Mouse (Mus musculus) adrenal gland, postnatal 10 days (tissue): ENCODE measurements at regions not wholly inside any gene's neighbourhood (a gene's known extent, or its start where the extent isn't known, plus 50 kb on each side); places are given as distances from the start of the nearest gene placed in this dataset.

Experiments used
- DNase-seq: peaks from one replicate; pipeline ENCODE4 v3.0.0; 2021; ENCODE audit warnings: mixed read lengths

GRCm38 (mm10) chr5:84934369-84934768 lies 517.2 kb upstream of the Epha5 start:
- DNase-seq = no peak

- no peak for DNase-seq
These were observed 500.6 kb upstream of the Epha5 start for GRCm38 (mm10) chr5:84917631-84918292.

- DNase-seq = no peak
These were observed 484.5 kb upstream of the Epha5 start for GRCm38 (mm10) chr5:84901669-84902068.

- DNase-seq = no peak
These were observed 480.4 kb upstream of the Epha5 start for GRCm38 (mm10) chr5:84897535-84897934.

- no peak for DNase-seq
These were observed 436.4 kb upstream of the Epha5 start for GRCm38 (mm10) chr5:84853622-84854021.

GRCm38 (mm10) chr5:84849175-84849574 lies 432.0 kb upstream of the Epha5 start:
- no peak for DNase-seq

GRCm38 (mm10) chr5:84848765-84849164 lies 431.6 kb upstream of the Epha5 start:
- DNase-seq = no peak

- DNase-seq = no peak
These were observed 394.3 kb upstream of the Epha5 start for GRCm38 (mm10) chr5:84811460-84811859.

- DNase-seq = no peak
These were observed 393.7 kb upstream of the Epha5 start for GRCm38 (mm10) chr5:84810844-84811243.

- no peak for DNase-seq
These were observed 345.4 kb upstream of the Epha5 start for GRCm38 (mm10) chr5:84762618-84763017.

GRCm38 (mm10) chr5:84752053-84752452 lies 334.9 kb upstream of the Epha5 start:
- DNase-seq = no peak

GRCm38 (mm10) chr5:84705436-84705835 lies 288.3 kb upstream of the Epha5 start:
- no peak for DNase-seq

- no peak for DNase-seq
These were observed 273.4 kb upstream of the Epha5 start for GRCm38 (mm10) chr5:84690334-84691258.

- no peak for DNase-seq
These were observed 270.4 kb upstream of the Epha5 start for GRCm38 (mm10) chr5:84687534-84687933.

GRCm38 (mm10) chr5:84655171-84655570 lies 238.0 kb upstream of the Epha5 start:
- DNase-seq = no peak

GRCm38 (mm10) chr5:84635502-84635901 lies 218.3 kb upstream of the Epha5 start:
- no peak for DNase-seq

- DNase-seq = no peak
These were observed 215.7 kb upstream of the Epha5 start for GRCm38 (mm10) chr5:84632851-84633250.

GRCm38 (mm10) chr5:84618194-84618593 lies 201.0 kb upstream of the Epha5 start:
- DNase-seq = no peak

- peak; percentile 15 for DNase-seq
These were observed 191.5 kb upstream of the Epha5 start for GRCm38 (mm10) chr5:84608683-84609082.

GRCm38 (mm10) chr5:84565311-84565946 lies 148.2 kb upstream of the Epha5 start:
- no peak for DNase-seq

- DNase-seq = no peak
These were observed 102.7 kb upstream of the Epha5 start for GRCm38 (mm10) chr5:84519836-84520235.

- DNase-seq = no peak
These were observed 93.0 kb upstream of the Epha5 start for GRCm38 (mm10) chr5:84510144-84510543.

GRCm38 (mm10) chr5:84480978-84481377 lies 63.8 kb upstream of the Epha5 start:
- DNase-seq = no peak
